Mouse (Mus musculus) lung, adult 2 months (tissue): ENCODE results near the gene Tcl1b5.
"Not testable (repeated sequence)": the region's sequence is repeated elsewhere in the genome, so short reads cannot be mapped to it uniquely, and the experiment has no call there.

Experiments
- CTCF ChIP-seq: fragments of 200-500 bp; IDR thresholded peaks from 2 replicates; pipeline ENCODE4 v1.5.1; 2011; ENCODE audit warnings: mild to moderate bottlenecking, low read length, control low read depth; ENCODE audit not compliant: insufficient read depth
- POLR2A ChIP-seq: fragments of 200-500 bp; IDR thresholded peaks from 2 replicates; pipeline ENCODE4 v1.6.1; 2011; ENCODE audit warnings: low read depth, mild to moderate bottlenecking, control low read depth, low read length, borderline replicate concordance; ENCODE audit errors: extremely low read depth

DNA sequence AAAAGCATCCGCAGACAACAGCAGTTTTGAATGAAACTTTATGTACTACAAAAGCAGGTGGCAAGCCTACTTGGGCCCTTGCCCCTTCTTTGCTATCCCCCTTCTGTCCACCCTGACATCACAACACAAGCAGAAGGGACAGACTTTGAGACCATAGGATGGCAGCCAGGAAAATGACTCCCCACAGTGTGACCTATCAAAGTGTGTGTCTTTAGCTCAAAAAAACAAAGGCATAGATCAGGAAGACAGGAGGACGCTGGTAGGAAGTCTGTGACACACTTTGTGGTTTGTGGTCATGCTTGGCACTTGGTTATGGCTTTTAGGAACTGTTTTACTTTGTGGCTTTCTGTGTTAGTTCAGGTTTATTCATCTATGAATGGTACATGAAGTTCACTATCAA, 42.0 kb upstream of the Tcl1b5 start:
- TF ChIP-seq CTCF, POLR2A: not testable (repeated sequence)
